Mouse (Mus musculus): ENCODE results near the gene Rbm15b. TPM values are rescaled to one million over a fixed set of nuclear protein-coding genes. Genes with fewer than 3 reads are reported as not detected.

Gene Rbm15b
- total RNA-seq (2021) = 10 to 100 TPM; 50.1 to 51.6 TPM

GRCm38 (mm10) chr9:106886828-106887702 is at the start of gene Rbm15b:
Gene Rbm15b, minus strand, starts transcription at chr9:106887428.
- DNase-seq (ENCODE audit: extremely low spot score in 1 of 2, low spot score in 1 of 2) = peak; percentile 94

- DNase-seq (ENCODE audit: extremely low spot score in 1 of 2, low spot score in 1 of 2) = no peak
Measured at GRCm38 (mm10) chr9:106934998-106935397, 47.8 kb upstream of the Rbm15b start.

GRCm38 (mm10) chr9:106914878-106915277 is 27.6 kb upstream of the Rbm15b start:
- DNase-seq (ENCODE audit: extremely low spot score in 1 of 2, low spot score in 1 of 2) = no peak

- DNase-seq (ENCODE audit: extremely low spot score in 1 of 2, low spot score in 1 of 2) = no peak
Measured at GRCm38 (mm10) chr9:106913759-106914158, 26.5 kb upstream of the Rbm15b start.

- no peak for DNase-seq (ENCODE audit: extremely low spot score in 1 of 2, low spot score in 1 of 2)
Measured at GRCm38 (mm10) chr9:106911624-106912023, 24.4 kb upstream of the Rbm15b start.

GRCm38 (mm10) chr9:106908715-106909114 is 21.5 kb upstream of the Rbm15b start:
- no peak for DNase-seq (ENCODE audit: extremely low spot score in 1 of 2, low spot score in 1 of 2)

GRCm38 (mm10) chr9:106908174-106908573 is 20.9 kb upstream of the Rbm15b start:
- DNase-seq (ENCODE audit: extremely low spot score in 1 of 2, low spot score in 1 of 2) = no peak

- DNase-seq (ENCODE audit: extremely low spot score in 1 of 2, low spot score in 1 of 2) = no peak
Measured at GRCm38 (mm10) chr9:106906597-106906996, 19.4 kb upstream of the Rbm15b start.

GRCm38 (mm10) chr9:106903791-106904134 is 16.5 kb upstream of the Rbm15b start:
- peak in 1 of 2 experiments; percentile 34 for DNase-seq (ENCODE audit: extremely low spot score in 1 of 2, low spot score in 1 of 2)

- DNase-seq (ENCODE audit: extremely low spot score in 1 of 2, low spot score in 1 of 2) = no peak
Measured at GRCm38 (mm10) chr9:106903099-106903790, 16.0 kb upstream of the Rbm15b start.

GRCm38 (mm10) chr9:106901596-106901995 is 14.4 kb upstream of the Rbm15b start:
- peak in 1 of 2 experiments; percentile 1 for DNase-seq (ENCODE audit: extremely low spot score in 1 of 2, low spot score in 1 of 2)

- no peak for DNase-seq (ENCODE audit: extremely low spot score in 1 of 2, low spot score in 1 of 2)
Measured at GRCm38 (mm10) chr9:106898901-106899300, 11.7 kb upstream of the Rbm15b start.

- DNase-seq (ENCODE audit: extremely low spot score in 1 of 2, low spot score in 1 of 2) = no peak
Measured at GRCm38 (mm10) chr9:106893327-106893726, 6.1 kb upstream of the Rbm15b start.

- no peak for DNase-seq (ENCODE audit: extremely low spot score in 1 of 2, low spot score in 1 of 2)
Measured at GRCm38 (mm10) chr9:106892552-106892875, 5.3 kb upstream of the Rbm15b start.

- DNase-seq (ENCODE audit: extremely low spot score in 1 of 2, low spot score in 1 of 2) = peak; percentile 87 to 95
Measured at GRCm38 (mm10) chr9:106891829-106892551, 4.8 kb upstream of the Rbm15b start, which contains the start of gene Manf. Gene Manf, minus strand, starts transcription at chr9:106891979.

- DNase-seq (ENCODE audit: extremely low spot score in 1 of 2, low spot score in 1 of 2) = no peak
Measured at GRCm38 (mm10) chr9:106891341-106891741, 4.1 kb upstream of the Rbm15b start.

GRCm38 (mm10) chr9:106890496-106891240 is 3.4 kb upstream of the Rbm15b start:
- DNase-seq (ENCODE audit: extremely low spot score in 1 of 2, low spot score in 1 of 2) = no peak

GRCm38 (mm10) chr9:106889321-106889720 is 2.1 kb upstream of the Rbm15b start:
- no peak for DNase-seq (ENCODE audit: extremely low spot score in 1 of 2, low spot score in 1 of 2)

GRCm38 (mm10) chr9:106888346-106888745 is 1.1 kb upstream of the Rbm15b start:
- DNase-seq (ENCODE audit: extremely low spot score in 1 of 2, low spot score in 1 of 2) = no peak
